Mouse (Mus musculus) heart, adult 2 months (tissue): Measurements from ENCODE around the gene Polrmt. TPM values are rescaled to one million over a fixed set of nuclear protein-coding genes. Genes with fewer than 3 reads are reported as not detected.

Source experiments
- DNase-seq, 2 experiments: peaks; one replicate each; pipeline ENCODE4 v3.0.0; 2021
- H3K27ac ChIP-seq: fragments of 200-600 bp; 2 replicates; pipeline ENCODE4 v1.8.1; 2022
- H3K27me3 ChIP-seq: fragments of 200-500 bp; 2 replicates; pipeline ENCODE4 v1.6.1; 2012; ENCODE audit warnings: mild to moderate bottlenecking, low read length, inconsistent platforms, mixed read lengths; ENCODE audit not compliant: control insufficient read depth, insufficient read depth
- H3K36me3 ChIP-seq: fragments of 200-500 bp; 2 replicates; pipeline ENCODE4 v1.6.1; 2012; ENCODE audit warnings: low read length, inconsistent platforms; ENCODE audit not compliant: control insufficient read depth, insufficient read depth
- H3K4me1 ChIP-seq: fragments of 200-500 bp; 2 replicates; pipeline ENCODE4 v1.6.1; 2011; ENCODE audit warnings: low read length; ENCODE audit not compliant: control insufficient read depth, insufficient read depth
- H3K4me3 ChIP-seq: fragments of 200-600 bp; 2 replicates; pipeline ENCODE4 v1.8.1; 2022
- H3K79me2 ChIP-seq: fragments of 200-500 bp; replicated peaks from 2 replicates; pipeline ENCODE4 v1.6.1; 2012; ENCODE audit warnings: mild to moderate bottlenecking, inconsistent platforms, low read length, moderate library complexity, mixed read lengths; ENCODE audit not compliant: control insufficient read depth, insufficient read depth
- H3K9ac ChIP-seq: fragments of 200-500 bp; 2 replicates; pipeline ENCODE4 v1.6.1; 2012; ENCODE audit warnings: low read depth, mild to moderate bottlenecking, control low read depth, inconsistent platforms, low read length, mixed read lengths
- CTCF ChIP-seq: fragments of 200-600 bp; IDR thresholded peaks from 2 replicates; pipeline ENCODE4 v1.8.1; 2022; ENCODE audit warnings: antibody characterized with exemption, mild to moderate bottlenecking, moderate library complexity
- EP300 ChIP-seq: fragments of 200-500 bp; IDR thresholded peaks from 2 replicates; pipeline ENCODE4 v1.6.1; 2011; ENCODE audit warnings: low read depth, low read length, control low read depth; ENCODE audit not compliant: insufficient read depth
- POLR2A ChIP-seq: fragments of 200-500 bp; IDR thresholded peaks from 2 replicates; pipeline ENCODE4 v1.6.1; 2011; ENCODE audit warnings: mild to moderate bottlenecking, low read depth, low read length, control low read depth; ENCODE audit not compliant: insufficient read depth
- WGBS: fragments of 180-500 bp; shearing (Covaris S2); methylation state at CpG from one replicate; pipeline ENCODE4 v1.1.7; 2018; 5-methylcytosine and 5-hydroxymethylcytosine counted together
- intact Hi-C: fragments of 180-260 bp; cut with DNase I; formaldehyde crosslinking; loops from one replicate; pipeline ENCODE4 v1.15.1; 2025
- polyA plus RNA-seq: library from polyadenylated mRNA; depleted of rRNA; stranded (reverse); fragments of >200 nt; gene quantifications from 2 replicates; pipeline ENCODE4 v1.2.3, GENCODE M21; 2012
- total RNA-seq, 2 experiments: library from RNA; stranded (reverse); gene quantifications; 2 replicates each; pipeline ENCODE4 v1.2.3; 2021

Gene Polrmt
- total and polyA plus RNA-seq, 3 experiments: 42.2 to 52.3 (median 44.7) TPM

- Histone ChIP-seq H3K79me2 (no peaks in the 10 kb centered on the region), H3K36me3 (peaks cover 3% of the 10 kb centered on the region; the same call in 1 of the 2 replicates), H3K4me1 (peaks cover 11% of the 10 kb centered on the region), H3K27me3 (no peaks in the 10 kb centered on the region), H3K4me3 (no peak overlapping the region), H3K9ac (no peak overlapping the region), H3K27ac (peak overlapping the region; percentile 97)
- TF ChIP-seq EP300 (no peak), POLR2A (no peak), CTCF (no peak)
- intact Hi-C loops: loop anchor here (1.0 kb wide), 1 partner anchor 20 kb away; no protein-coding TSS in a partner anchor
- 82% methylated on average over 5 of the region's 5 CpGs for WGBS
- no peak for DNase-seq
Observed at GRCm38 (mm10) chr10:79792339-79793040, 46.1 kb upstream of the Polrmt start.

- Histone ChIP-seq H3K27ac (no peak within 1 kb of the TSS), H3K9ac (no peak within 1 kb of the TSS), H3K27me3 (no peaks in the 10 kb centered on the region), H3K79me2 (no peaks in the 10 kb centered on the region), H3K36me3 (peaks cover 3% of the 10 kb centered on the region; the same call in 1 of the 2 replicates), H3K4me3 (no peak within 1 kb of the TSS), H3K4me1 (peaks cover 8% of the 10 kb centered on the region)
- no peak for DNase-seq
- no peak for TF ChIP-seq POLR2A
- no peak for TF ChIP-seq EP300
- no peak for TF ChIP-seq CTCF
- 89% methylated on average over 4 of the region's 4 CpGs for WGBS
- intact Hi-C loops: no loop called here
Observed at GRCm38 (mm10) chr10:79790861-79791260, 44.5 kb upstream of the Polrmt start, which contains the start of gene Prss57. TSS of gene Prss57 (minus strand) at chr10:79790961.

DNA sequence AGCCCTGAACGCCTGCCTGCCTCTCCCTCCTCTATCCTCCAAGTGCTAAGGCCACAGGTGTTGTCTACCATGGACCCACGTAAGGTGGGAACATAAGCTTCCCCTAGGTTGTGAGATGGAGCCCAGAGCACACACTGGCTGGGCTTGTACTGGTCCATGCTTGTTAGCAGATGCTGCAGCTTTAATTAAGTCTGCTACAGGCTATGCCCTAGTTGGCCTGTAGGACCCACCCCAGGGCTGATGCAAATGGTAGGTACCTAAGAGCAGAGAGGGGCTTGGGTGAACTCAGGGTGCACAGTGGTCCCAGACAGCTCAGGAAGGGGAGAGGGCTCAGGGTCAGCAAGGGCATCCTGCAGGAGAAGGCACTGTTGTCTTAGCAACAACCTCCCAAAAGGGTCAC lies 43.2 kb upstream of the Polrmt start:
- H3K79me2 ChIP-seq: no peaks in the 10 kb centered on the region
- no peak for DNase-seq
- intact Hi-C loops: loop anchor here (2.0 kb wide), 1 partner anchor 95 kb away; no protein-coding TSS in a partner anchor
- no peaks in the 10 kb centered on the region for H3K36me3 ChIP-seq
- no peak for TF ChIP-seq CTCF
- no peak for TF ChIP-seq POLR2A
- TF ChIP-seq EP300: no peak
- no peaks in the 10 kb centered on the region for H3K27me3 ChIP-seq
- no peak overlapping the region for H3K4me3 ChIP-seq
- WGBS: 80% methylated on average over 2 of the region's 2 CpGs
- peaks cover 4% of the 10 kb centered on the region; the same call in 1 of the 2 replicates for H3K4me1 ChIP-seq
- no peak overlapping the region for H3K9ac ChIP-seq
- no peak overlapping the region for H3K27ac ChIP-seq

DNA sequence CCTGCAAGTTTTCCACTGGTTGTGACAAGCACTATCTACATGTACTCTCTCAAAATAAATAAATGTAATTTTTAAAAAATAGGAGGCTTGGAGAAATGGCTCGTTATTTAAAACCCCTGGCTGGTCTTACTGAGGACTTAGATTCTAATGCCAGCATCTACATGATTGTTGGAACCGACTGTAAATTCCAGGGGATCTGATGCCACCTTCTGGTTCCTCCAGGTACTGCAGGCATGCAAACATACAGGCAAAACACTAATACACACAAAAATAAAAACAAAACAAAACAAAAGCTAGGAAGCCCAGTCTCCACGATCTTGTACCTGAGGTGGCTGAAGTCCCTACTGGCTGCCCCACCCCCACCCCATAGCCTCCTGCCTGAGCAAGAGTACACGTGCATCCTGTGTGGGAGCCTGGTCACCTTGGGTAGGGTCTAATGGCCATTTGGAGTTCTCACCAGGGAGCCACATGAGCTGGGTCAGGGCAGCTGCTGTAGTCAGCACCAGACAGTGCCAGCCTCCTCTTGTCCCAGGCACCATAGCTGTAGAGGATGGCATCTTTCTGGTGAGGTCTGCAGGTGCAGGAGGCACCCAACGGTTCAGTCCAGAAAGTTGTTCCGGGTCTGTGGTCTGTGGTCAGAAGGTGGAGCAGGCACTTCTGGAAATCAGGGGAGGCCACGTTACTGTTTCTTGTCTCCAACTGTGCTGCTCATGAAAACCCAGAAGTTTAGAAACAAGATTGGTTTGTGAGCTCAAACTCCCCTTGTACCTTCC lies 42.2 kb upstream of the Polrmt start:
- no peak for TF ChIP-seq CTCF
- no peak for TF ChIP-seq POLR2A
- TF ChIP-seq EP300: 0 out of 2 replicates have a peak, but pooled peaks have one; percentile 22
- DNase-seq: peak; percentile 67 to 86
- Histone ChIP-seq H3K27me3 (no peaks in the 10 kb centered on the region), H3K9ac (no peak overlapping the region), H3K36me3 (no peaks in the 10 kb centered on the region), H3K79me2 (no peaks in the 10 kb centered on the region), H3K4me3 (no peak overlapping the region), H3K27ac (no peak overlapping the region), H3K4me1 (peaks cover 4% of the 10 kb centered on the region; the same call in 1 of the 2 replicates)
- 33% methylated on average over 7 of the region's 7 CpGs for WGBS
- intact Hi-C loops: loop anchor here (1.0 to 2.0 kb wide), 2 partner anchors 20 to 94 kb away; no protein-coding TSS in a partner anchor

- H3K9ac ChIP-seq: no peak overlapping the region
- 52% methylated on average over 27 of the region's 27 CpGs for WGBS
- TF ChIP-seq POLR2A (no peak), EP300 (no peak), CTCF (peak; percentile 66)
- peaks cover 4% of the 10 kb centered on the region for H3K4me1 ChIP-seq
- intact Hi-C loops: loop anchor here (5.0 kb wide), 2 partner anchors 33 to 77 kb away; no protein-coding TSS in a partner anchor
- H3K79me2 ChIP-seq: no peaks in the 10 kb centered on the region
- H3K36me3 ChIP-seq: no peaks in the 10 kb centered on the region
- H3K4me3 ChIP-seq: no peak overlapping the region
- no peak for DNase-seq
- no peak overlapping the region for H3K27ac ChIP-seq
- no peaks in the 10 kb centered on the region for H3K27me3 ChIP-seq
Observed at GRCm38 (mm10) chr10:79783920-79784800, 37.8 kb upstream of the Polrmt start.
